Mouse (Mus musculus): ENCODE data around the gene Gm49601. TPM values are rescaled to one million over a fixed set of nuclear protein-coding genes. Genes with fewer than 3 reads are reported as not detected.

Gene Gm49601
- total and polyA plus RNA-seq, 3 experiments: 0.33 TPM; not detected in 2

GRCm38 (mm10) chr16:18582426-18583148 is 43.6 kb downstream of the Gm49601 start:
- DNase-seq (ENCODE audit: low spot score) (no peak), ATAC-seq (ENCODE audit: extremely low read depth, insufficient number of reproducible peaks, low FRiP score, poor library complexity, severe bottlenecking) (no peak)
- Histone ChIP-seq H3K36me3 (replicated peaks) (no peaks in the 10 kb centered on the region), H3K9me3 (replicated peaks) (peaks cover 33% of the 10 kb centered on the region), H3K27me3 (ENCODE audit: insufficient read depth, low read length) (peaks cover 13% of the 10 kb centered on the region; the same call in 1 of the 2 replicates), H3K4me3 (ENCODE audit: low read depth, low read length) (peak overlapping the region; percentile 13; the same call in 1 of the 2 replicates), H3K4me1 (ENCODE audit: insufficient read depth, low read depth, low read length) (no peaks in the 10 kb centered on the region)
- TF ChIP-seq TAL1 (conservative IDR thresholded peaks at IDR 0.05; ENCODE audit: low read depth, low read length) (no peak), CTCF (IDR thresholded peaks at IDR 0.05; ENCODE audit: low read depth, low read length) (no peak), GATA2 (IDR thresholded peaks at IDR 0.05; ENCODE audit: borderline replicate concordance, low read depth, low read length) (no peak), POLR2AphosphoS5 (IDR thresholded peaks at IDR 0.05; ENCODE audit: insufficient replicate concordance, low read depth, low read length) (no peak), GATA1 (IDR thresholded peaks at IDR 0.05; ENCODE audit: borderline replicate concordance, low read length) (no peak)

GRCm38 (mm10) chr16:18581623-18582205 is 44.5 kb downstream of the Gm49601 start:
- H3K9me3 ChIP-seq (replicated peaks): peaks cover 32% of the 10 kb centered on the region
- no peaks in the 10 kb centered on the region for H3K4me1 ChIP-seq (ENCODE audit: insufficient read depth, low read depth, low read length)
- TF ChIP-seq POLR2AphosphoS5 (IDR thresholded peaks at IDR 0.05; ENCODE audit: insufficient replicate concordance, low read depth, low read length) (no peak), GATA1 (IDR thresholded peaks at IDR 0.05; ENCODE audit: borderline replicate concordance, low read length) (no peak), CTCF (IDR thresholded peaks at IDR 0.05; ENCODE audit: low read depth, low read length) (no peak), GATA2 (IDR thresholded peaks at IDR 0.05; ENCODE audit: borderline replicate concordance, low read depth, low read length) (no peak), TAL1 (conservative IDR thresholded peaks at IDR 0.05; ENCODE audit: low read depth, low read length) (no peak)
- peaks cover 16% of the 10 kb centered on the region for H3K27me3 ChIP-seq (ENCODE audit: insufficient read depth, low read length)
- H3K36me3 ChIP-seq (replicated peaks): no peaks in the 10 kb centered on the region
- ATAC-seq (ENCODE audit: extremely low read depth, insufficient number of reproducible peaks, low FRiP score, poor library complexity, severe bottlenecking) (no peak), DNase-seq (ENCODE audit: low spot score) (no peak)
- no peak overlapping the region; the same call in 1 of the 2 replicates for H3K4me3 ChIP-seq (ENCODE audit: low read depth, low read length)

- ATAC-seq (ENCODE audit: extremely low read depth, insufficient number of reproducible peaks, low FRiP score, poor library complexity, severe bottlenecking): no peak
- Histone ChIP-seq H3K36me3 (replicated peaks) (no peaks in the 10 kb centered on the region), H3K4me1 (ENCODE audit: insufficient read depth, low read depth, low read length) (no peaks in the 10 kb centered on the region), H3K27me3 (ENCODE audit: insufficient read depth, low read length) (peaks cover 14% of the 10 kb centered on the region), H3K4me3 (ENCODE audit: low read depth, low read length) (no peak overlapping the region), H3K9me3 (replicated peaks) (peaks cover 26% of the 10 kb centered on the region)
- DNase-seq (ENCODE audit: low spot score): no peak
- TF ChIP-seq POLR2AphosphoS5 (IDR thresholded peaks at IDR 0.05; ENCODE audit: insufficient replicate concordance, low read depth, low read length) (no peak), GATA2 (IDR thresholded peaks at IDR 0.05; ENCODE audit: borderline replicate concordance, low read depth, low read length) (no peak), TAL1 (conservative IDR thresholded peaks at IDR 0.05; ENCODE audit: low read depth, low read length) (no peak), GATA1 (IDR thresholded peaks at IDR 0.05; ENCODE audit: borderline replicate concordance, low read length) (no peak), CTCF (IDR thresholded peaks at IDR 0.05; ENCODE audit: low read depth, low read length) (no peak)
Observed at GRCm38 (mm10) chr16:18581050-18581622, 45.1 kb downstream of the Gm49601 start.

GRCm38 (mm10) chr16:18580389-18580788 is 45.8 kb downstream of the Gm49601 start:
- no peaks in the 10 kb centered on the region for H3K4me1 ChIP-seq (ENCODE audit: insufficient read depth, low read depth, low read length)
- ATAC-seq (ENCODE audit: extremely low read depth, insufficient number of reproducible peaks, low FRiP score, poor library complexity, severe bottlenecking): no peak
- DNase-seq (ENCODE audit: low spot score): no peak
- no peaks in the 10 kb centered on the region for H3K36me3 ChIP-seq (replicated peaks)
- no peak overlapping the region for H3K4me3 ChIP-seq (ENCODE audit: low read depth, low read length)
- TF ChIP-seq GATA1 (IDR thresholded peaks at IDR 0.05; ENCODE audit: borderline replicate concordance, low read length) (no peak), GATA2 (IDR thresholded peaks at IDR 0.05; ENCODE audit: borderline replicate concordance, low read depth, low read length) (no peak), POLR2AphosphoS5 (IDR thresholded peaks at IDR 0.05; ENCODE audit: insufficient replicate concordance, low read depth, low read length) (no peak), CTCF (IDR thresholded peaks at IDR 0.05; ENCODE audit: low read depth, low read length) (no peak), TAL1 (conservative IDR thresholded peaks at IDR 0.05; ENCODE audit: low read depth, low read length) (no peak)
- H3K27me3 ChIP-seq (ENCODE audit: insufficient read depth, low read length): peaks cover 14% of the 10 kb centered on the region
- peaks cover 24% of the 10 kb centered on the region for H3K9me3 ChIP-seq (replicated peaks)

- Histone ChIP-seq H3K9me3 (replicated peaks) (peaks cover 16% of the 10 kb centered on the region), H3K4me1 (ENCODE audit: insufficient read depth, low read depth, low read length) (no peaks in the 10 kb centered on the region), H3K36me3 (replicated peaks) (no peaks in the 10 kb centered on the region), H3K4me3 (ENCODE audit: low read depth, low read length) (no peak overlapping the region), H3K27me3 (ENCODE audit: insufficient read depth, low read length) (peaks cover 17% of the 10 kb centered on the region)
- no peak for TF ChIP-seq GATA2 (IDR thresholded peaks at IDR 0.05; ENCODE audit: borderline replicate concordance, low read depth, low read length)
- TF ChIP-seq CTCF (IDR thresholded peaks at IDR 0.05; ENCODE audit: low read depth, low read length): no peak
- no peak for TF ChIP-seq GATA1 (IDR thresholded peaks at IDR 0.05; ENCODE audit: borderline replicate concordance, low read length)
- no peak for TF ChIP-seq POLR2AphosphoS5 (IDR thresholded peaks at IDR 0.05; ENCODE audit: insufficient replicate concordance, low read depth, low read length)
- TF ChIP-seq TAL1 (conservative IDR thresholded peaks at IDR 0.05; ENCODE audit: low read depth, low read length): no peak
- DNase-seq (ENCODE audit: low spot score): no peak
- no peak for ATAC-seq (ENCODE audit: extremely low read depth, insufficient number of reproducible peaks, low FRiP score, poor library complexity, severe bottlenecking)
Observed at GRCm38 (mm10) chr16:18577599-18578160, 48.5 kb downstream of the Gm49601 start.

GRCm38 (mm10) chr16:18577071-18577470 is 49.2 kb downstream of the Gm49601 start:
- ATAC-seq (ENCODE audit: extremely low read depth, insufficient number of reproducible peaks, low FRiP score, poor library complexity, severe bottlenecking) (no peak), DNase-seq (ENCODE audit: low spot score) (no peak)
- H3K4me1 ChIP-seq (ENCODE audit: insufficient read depth, low read depth, low read length): no peaks in the 10 kb centered on the region
- peaks cover 10% of the 10 kb centered on the region for H3K9me3 ChIP-seq (replicated peaks)
- no peak overlapping the region for H3K4me3 ChIP-seq (ENCODE audit: low read depth, low read length)
- H3K36me3 ChIP-seq (replicated peaks): no peaks in the 10 kb centered on the region
- H3K27me3 ChIP-seq (ENCODE audit: insufficient read depth, low read length): peaks cover 16% of the 10 kb centered on the region
- TF ChIP-seq GATA2 (IDR thresholded peaks at IDR 0.05; ENCODE audit: borderline replicate concordance, low read depth, low read length) (no peak), CTCF (IDR thresholded peaks at IDR 0.05; ENCODE audit: low read depth, low read length) (no peak), TAL1 (conservative IDR thresholded peaks at IDR 0.05; ENCODE audit: low read depth, low read length) (no peak), POLR2AphosphoS5 (IDR thresholded peaks at IDR 0.05; ENCODE audit: insufficient replicate concordance, low read depth, low read length) (no peak), GATA1 (IDR thresholded peaks at IDR 0.05; ENCODE audit: borderline replicate concordance, low read length) (no peak)

Data from G1E (cell line).